Mouse (Mus musculus) myocyte (in vitro differentiated cells): ENCODE results near the gene Mto1.

Experiments used
- CEBPB ChIP-seq: IDR thresholded peaks from 2 replicates; pipeline ENCODE4 v1.6.1; 2011; ENCODE audit warnings: mild to moderate bottlenecking, moderate library complexity; ENCODE audit not compliant: poor library complexity, insufficient read depth, severe bottlenecking
- E2F4 ChIP-seq: IDR thresholded peaks from one replicate; pipeline ENCODE4 v1.6.1; 2011; ENCODE audit warnings: mild to moderate bottlenecking, control low read depth, moderate library complexity; ENCODE audit not compliant: insufficient read depth
- MAX ChIP-seq: IDR thresholded peaks from one replicate; pipeline ENCODE4 v1.6.1; 2011; ENCODE audit warnings: low read depth, mild to moderate bottlenecking, control low read depth
- MYOG ChIP-seq, 3 experiments: IDR thresholded peaks; one replicate each; pipeline ENCODE4 v1.6.1; 2011; ENCODE audit warnings: control low read depth in 2 of 3, low read depth in 2 of 3, mild to moderate bottlenecking in 2 of 3; ENCODE audit not compliant: insufficient read length in 2 of 3, control insufficient read depth in 1 of 3, insufficient read depth in 1 of 3
- POLR2A ChIP-seq: IDR thresholded peaks from one replicate; pipeline ENCODE4 v1.6.1; 2011; ENCODE audit warnings: low read depth, mild to moderate bottlenecking, control low read depth, moderate library complexity; ENCODE audit not compliant: insufficient read length
- SRF ChIP-seq: IDR thresholded peaks from one replicate; pipeline ENCODE4 v1.6.1; 2011; ENCODE audit warnings: low read depth; ENCODE audit not compliant: control insufficient read depth, insufficient read length
- TCF12 ChIP-seq: IDR thresholded peaks from one replicate; pipeline ENCODE4 v1.6.1; 2011; ENCODE audit warnings: mild to moderate bottlenecking, control low read depth; ENCODE audit not compliant: poor library complexity, insufficient read depth, severe bottlenecking
- USF1 ChIP-seq: IDR thresholded peaks from one replicate; pipeline ENCODE4 v1.6.1; 2011; ENCODE audit warnings: low read depth, mild to moderate bottlenecking, control low read depth, moderate library complexity

- TF ChIP-seq POLR2A (no peak), CEBPB (no peak), TCF12 (no peak), USF1 (no peak), E2F4 (no peak), MAX (no peak), SRF (no peak), MYOG (IDR thresholded peaks at IDR 0.05; ENCODE audit: control insufficient read depth in 1 of 3, insufficient read depth in 1 of 3, insufficient read length in 2 of 3, low read depth in 2 of 3) (no peak)
Measured at GRCm38 (mm10) chr9:78484660-78485059, 36.7 kb downstream of the Mto1 start.
